Mouse (Mus musculus): ENCODE data around the gene Kdm2a. TPM values are rescaled to one million over a fixed set of nuclear protein-coding genes. Genes with fewer than 3 reads are reported as not detected.

Kdm2a gene
- polyA plus RNA-seq, 1 experiment from 2014 or later = 42.1 TPM

- H3K9ac ChIP-seq (replicated peaks; ENCODE audit: low read depth, low read length) = peak overlapping the region; percentile 56
- H3K27me3 ChIP-seq (replicated peaks; ENCODE audit: control insufficient read depth, insufficient read depth, low read length) = 0 out of 2 replicates have a peak, but pooled peaks cover 8% of the 10 kb centered on the region
- no peaks in the 10 kb centered on the region for H3K9me3 ChIP-seq (ENCODE audit: control insufficient read depth, low read length)
- no peak for ATAC-seq
- H3K27ac ChIP-seq (ENCODE audit: low read length) = no peak overlapping the region
- WGBS = 8% methylated on average over 8 of the region's 8 CpGs
- peak overlapping the region; percentile 86 for H3K4me2 ChIP-seq (ENCODE audit: low read length)
- peak overlapping the region; percentile 48 for H3K4me3 ChIP-seq (replicated peaks; ENCODE audit: low read length)
- H3K36me3 ChIP-seq (ENCODE audit: control insufficient read depth, insufficient read depth) = no peaks in the 10 kb centered on the region
- H3K4me1 ChIP-seq (replicated peaks; ENCODE audit: control insufficient read depth, insufficient read depth, low read length) = peaks cover 12% of the 10 kb centered on the region
These were observed 40.7 kb upstream of the Kdm2a start for GRCm38 (mm10) chr19:4438791-4439160.

GRCm38 (mm10) chr19:4437886-4438285 lies 39.8 kb upstream of the Kdm2a start:
- Histone ChIP-seq H3K27me3 (replicated peaks; ENCODE audit: control insufficient read depth, insufficient read depth, low read length) (0 out of 2 replicates have a peak, but pooled peaks cover 8% of the 10 kb centered on the region), H3K4me3 (replicated peaks; ENCODE audit: low read length) (no peak overlapping the region), H3K9ac (replicated peaks; ENCODE audit: low read depth, low read length) (no peak overlapping the region), H3K4me1 (replicated peaks; ENCODE audit: control insufficient read depth, insufficient read depth, low read length) (peaks cover 12% of the 10 kb centered on the region), H3K36me3 (ENCODE audit: control insufficient read depth, insufficient read depth) (no peaks in the 10 kb centered on the region), H3K27ac (ENCODE audit: low read length) (no peak overlapping the region), H3K4me2 (ENCODE audit: low read length) (no peak overlapping the region), H3K9me3 (ENCODE audit: control insufficient read depth, low read length) (no peaks in the 10 kb centered on the region)
- 75% methylated on average over 6 of the region's 6 CpGs for WGBS
- ATAC-seq = no peak

- no peak overlapping the region for H3K9ac ChIP-seq (replicated peaks; ENCODE audit: low read depth, low read length)
- no peaks in the 10 kb centered on the region for H3K36me3 ChIP-seq (ENCODE audit: control insufficient read depth, insufficient read depth)
- no peaks in the 10 kb centered on the region for H3K9me3 ChIP-seq (ENCODE audit: control insufficient read depth, low read length)
- no peak for ATAC-seq
- WGBS = 86% methylated on average over 3 of the region's 3 CpGs
- peaks cover 12% of the 10 kb centered on the region for H3K4me1 ChIP-seq (replicated peaks; ENCODE audit: control insufficient read depth, insufficient read depth, low read length)
- no peak overlapping the region for H3K4me3 ChIP-seq (replicated peaks; ENCODE audit: low read length)
- 0 out of 2 replicates have a peak, but pooled peaks cover 8% of the 10 kb centered on the region for H3K27me3 ChIP-seq (replicated peaks; ENCODE audit: control insufficient read depth, insufficient read depth, low read length)
- H3K4me2 ChIP-seq (ENCODE audit: low read length) = no peak overlapping the region
- no peak overlapping the region for H3K27ac ChIP-seq (ENCODE audit: low read length)
These were observed 38.2 kb upstream of the Kdm2a start for GRCm38 (mm10) chr19:4436254-4436653.

- peaks cover 10% of the 10 kb centered on the region for H3K4me1 ChIP-seq (replicated peaks; ENCODE audit: control insufficient read depth, insufficient read depth, low read length)
- ATAC-seq = no peak
- WGBS = 94% methylated on average over 1 of the region's 1 CpGs
These were observed 36.9 kb upstream of the Kdm2a start for GRCm38 (mm10) chr19:4434999-4435398.

GRCm38 (mm10) chr19:4433756-4434155 lies 35.7 kb upstream of the Kdm2a start:
- no peaks in the 10 kb centered on the region for H3K9me3 ChIP-seq (ENCODE audit: control insufficient read depth, low read length)
- no peak overlapping the region for H3K4me3 ChIP-seq (replicated peaks; ENCODE audit: low read length)
- H3K4me2 ChIP-seq (ENCODE audit: low read length) = no peak overlapping the region
- 52% methylated on average over 1 of the region's 1 CpGs for WGBS
- H3K27ac ChIP-seq (ENCODE audit: low read length) = no peak overlapping the region
- no peak for ATAC-seq
- no peak overlapping the region for H3K9ac ChIP-seq (replicated peaks; ENCODE audit: low read depth, low read length)
- H3K4me1 ChIP-seq (replicated peaks; ENCODE audit: control insufficient read depth, insufficient read depth, low read length) = no peaks in the 10 kb centered on the region; the same call in 1 of the 2 replicates
- H3K36me3 ChIP-seq (ENCODE audit: control insufficient read depth, insufficient read depth) = no peaks in the 10 kb centered on the region
- H3K27me3 ChIP-seq (replicated peaks; ENCODE audit: control insufficient read depth, insufficient read depth, low read length) = 0 out of 2 replicates have a peak, but pooled peaks cover 3% of the 10 kb centered on the region

More at GRCm38 (mm10) chr19:4434999-4435398, 36.9 kb upstream of the Kdm2a start:
- Histone ChIP-seq H3K27me3 (replicated peaks; ENCODE audit: control insufficient read depth, insufficient read depth, low read length) (0 out of 2 replicates have a peak, but pooled peaks cover 8% of the 10 kb centered on the region), H3K9ac (replicated peaks; ENCODE audit: low read depth, low read length) (no peak overlapping the region), H3K4me2 (ENCODE audit: low read length) (no peak overlapping the region), H3K9me3 (ENCODE audit: control insufficient read depth, low read length) (no peaks in the 10 kb centered on the region), H3K27ac (ENCODE audit: low read length) (no peak overlapping the region), H3K4me3 (replicated peaks; ENCODE audit: low read length) (no peak overlapping the region), H3K36me3 (ENCODE audit: control insufficient read depth, insufficient read depth) (no peaks in the 10 kb centered on the region)

- no peak overlapping the region for H3K4me3 ChIP-seq (replicated peaks; ENCODE audit: low read length)
- ATAC-seq = no peak
- WGBS = 95% methylated on average over 4 of the region's 4 CpGs
- no peaks in the 10 kb centered on the region for H3K36me3 ChIP-seq (ENCODE audit: control insufficient read depth, insufficient read depth)
- no peaks in the 10 kb centered on the region for H3K4me1 ChIP-seq (replicated peaks; ENCODE audit: control insufficient read depth, insufficient read depth, low read length)
- H3K9me3 ChIP-seq (ENCODE audit: control insufficient read depth, low read length) = no peaks in the 10 kb centered on the region
- H3K27me3 ChIP-seq (replicated peaks; ENCODE audit: control insufficient read depth, insufficient read depth, low read length) = no peaks in the 10 kb centered on the region
- H3K9ac ChIP-seq (replicated peaks; ENCODE audit: low read depth, low read length) = no peak overlapping the region
- H3K27ac ChIP-seq (ENCODE audit: low read length) = no peak overlapping the region
- H3K4me2 ChIP-seq (ENCODE audit: low read length) = no peak overlapping the region
These were observed 32.1 kb upstream of the Kdm2a start for GRCm38 (mm10) chr19:4430091-4430620.

- H3K9ac ChIP-seq (replicated peaks; ENCODE audit: low read depth, low read length) = no peak overlapping the region
- ATAC-seq = no peak
- 77% methylated on average over 19 of the region's 19 CpGs for WGBS
- H3K4me1 ChIP-seq (replicated peaks; ENCODE audit: control insufficient read depth, insufficient read depth, low read length) = no peaks in the 10 kb centered on the region
- no peak overlapping the region for H3K4me2 ChIP-seq (ENCODE audit: low read length)
- no peak overlapping the region for H3K4me3 ChIP-seq (replicated peaks; ENCODE audit: low read length)
- no peaks in the 10 kb centered on the region for H3K36me3 ChIP-seq (ENCODE audit: control insufficient read depth, insufficient read depth)
- H3K27me3 ChIP-seq (replicated peaks; ENCODE audit: control insufficient read depth, insufficient read depth, low read length) = no peaks in the 10 kb centered on the region
- no peaks in the 10 kb centered on the region for H3K9me3 ChIP-seq (ENCODE audit: control insufficient read depth, low read length)
- no peak overlapping the region for H3K27ac ChIP-seq (ENCODE audit: low read length)
These were observed 27.7 kb upstream of the Kdm2a start for GRCm38 (mm10) chr19:4425610-4426366.

- Histone ChIP-seq H3K4me2 (ENCODE audit: low read length) (no peak overlapping the region), H3K36me3 (ENCODE audit: control insufficient read depth, insufficient read depth) (no peaks in the 10 kb centered on the region), H3K27ac (ENCODE audit: low read length) (no peak overlapping the region), H3K9me3 (ENCODE audit: control insufficient read depth, low read length) (no peaks in the 10 kb centered on the region), H3K4me3 (replicated peaks; ENCODE audit: low read length) (no peak overlapping the region), H3K9ac (replicated peaks; ENCODE audit: low read depth, low read length) (no peak overlapping the region), H3K4me1 (replicated peaks; ENCODE audit: control insufficient read depth, insufficient read depth, low read length) (no peaks in the 10 kb centered on the region), H3K27me3 (replicated peaks; ENCODE audit: control insufficient read depth, insufficient read depth, low read length) (no peaks in the 10 kb centered on the region)
- no peak for ATAC-seq
- 50% methylated on average over 3 of the region's 3 CpGs for WGBS
These were observed 24.9 kb upstream of the Kdm2a start for GRCm38 (mm10) chr19:4423021-4423420.

GRCm38 (mm10) chr19:4422581-4422980 lies 24.5 kb upstream of the Kdm2a start:
- H3K27me3 ChIP-seq (replicated peaks; ENCODE audit: control insufficient read depth, insufficient read depth, low read length) = no peaks in the 10 kb centered on the region
- 88% methylated on average over 3 of the region's 3 CpGs for WGBS
- no peaks in the 10 kb centered on the region for H3K9me3 ChIP-seq (ENCODE audit: control insufficient read depth, low read length)
- no peaks in the 10 kb centered on the region for H3K4me1 ChIP-seq (replicated peaks; ENCODE audit: control insufficient read depth, insufficient read depth, low read length)
- no peak overlapping the region for H3K4me2 ChIP-seq (ENCODE audit: low read length)
- no peak overlapping the region for H3K9ac ChIP-seq (replicated peaks; ENCODE audit: low read depth, low read length)
- no peak for ATAC-seq
- H3K27ac ChIP-seq (ENCODE audit: low read length) = no peak overlapping the region
- no peaks in the 10 kb centered on the region for H3K36me3 ChIP-seq (ENCODE audit: control insufficient read depth, insufficient read depth)
- H3K4me3 ChIP-seq (replicated peaks; ENCODE audit: low read length) = no peak overlapping the region
